Mouse (Mus musculus) left cerebral cortex, adult 2 months (tissue): Measurements from ENCODE around the gene Clpp. TPM values are rescaled to one million over a fixed set of nuclear protein-coding genes. Genes with fewer than 3 reads are reported as not detected.

Experiments used
- DNase-seq, 2 experiments: peaks; one replicate each; pipeline ENCODE4 v3.0.0; 2021 to 2022; ENCODE audit warnings: low spot score in 2 of 2, mixed read lengths in 1 of 2; ENCODE audit errors: extremely low spot score in 1 of 2
- H3K27ac ChIP-seq: fragments of 200-600 bp; 2 replicates; pipeline ENCODE4 v1.8.1; 2022
- H3K4me3 ChIP-seq: fragments of 200-600 bp; 2 replicates; pipeline ENCODE4 v1.8.1; 2022
- CTCF ChIP-seq: fragments of 200-600 bp; IDR thresholded peaks from 2 replicates; pipeline ENCODE4 v1.8.1; 2022; ENCODE audit warnings: antibody characterized with exemption, mild to moderate bottlenecking, moderate library complexity
- intact Hi-C: fragments of 180-260 bp; cut with DNase I; formaldehyde crosslinking; loops from one replicate; pipeline ENCODE4 v1.15.1; 2025
- total RNA-seq, 2 experiments: library from RNA; stranded (reverse); gene quantifications; 2 replicates each; pipeline ENCODE4 v1.2.3; 2021

Gene Clpp
- total RNA-seq, 2 experiments from 2014 or later, result 62.4 to 64.7 TPM

- H3K27ac ChIP-seq, result peak overlapping the region; percentile 89
- intact Hi-C loops, result loop anchor here (1.0 to 2.0 kb wide), 2 partner anchors 27 to 42 kb away; partner anchors contain the start of gene Clpp
- no peak overlapping the region for H3K4me3 ChIP-seq
Measured at GRCm38 (mm10) chr17:57032854-57033253, 42.7 kb downstream of the Clpp start.

GRCm38 (mm10) chr17:57038978-57039377 is 48.9 kb downstream of the Clpp start:
- H3K4me3 ChIP-seq, result no peak overlapping the region
- intact Hi-C loops, result no loop called here
- no peak overlapping the region for H3K27ac ChIP-seq
- TF ChIP-seq CTCF, result peak; percentile 17
- DNase-seq, result no peak

More at GRCm38 (mm10) chr17:57032854-57033253, 42.7 kb downstream of the Clpp start:
- no peak for TF ChIP-seq CTCF
- no peak for DNase-seq

- intact Hi-C loops, result no loop called here
- no peak for TF ChIP-seq CTCF
- Histone ChIP-seq H3K27ac (no peak within 1 kb of the TSS), H3K4me3 (no peak within 1 kb of the TSS)
- DNase-seq, result no peak
Measured at GRCm38 (mm10) chr17:57041554-57041953, 51.4 kb downstream of the Clpp start, which contains the start of gene Slc25a41. Gene Slc25a41 (minus strand): TSS chr17:57041654.

Other genes starting within 250 kb of the Clpp start
- 1 to 10 TPM; 4.1 to 4.5 TPM for gene Nrtn, start 232.8 kb upstream of the Clpp start, total RNA-seq
- gene Dus3l, start 225.5 kb upstream of the Clpp start, total RNA-seq, result 10 to 100 TPM; 69.0 to 73.5 TPM
- gene Prr22, start 220.1 kb upstream of the Clpp start, total RNA-seq, result 1 to 10 TPM; 1.3 to 2.6 TPM
- 1 to 10 TPM; 2.2 to 3.5 TPM for gene Rfx2, start 159.3 kb upstream of the Clpp start, total RNA-seq
- gene Acsbg2, start 115.9 kb upstream of the Clpp start, total RNA-seq, result not detected
- gene 1700061G19Rik, start 114.8 kb upstream of the Clpp start, total RNA-seq, result not detected
- 10 to 100 TPM; 80.8 to 87.6 TPM for gene Mllt1, start 54.9 kb upstream of the Clpp start, total RNA-seq
- gene Acer1, start 8.2 kb upstream of the Clpp start, total RNA-seq, result not detected
- 10 to 100 TPM; 22.8 to 26.9 TPM for gene Alkbh7, start 7.0 kb downstream of the Clpp start, total RNA-seq
- gene Pspn, start 9.7 kb downstream of the Clpp start, total RNA-seq, result not detected
- gene Gtf2f1, start 21.0 kb downstream of the Clpp start, total RNA-seq, result 10 to 100 TPM; 61.0 to 61.2 TPM
- under 1 TPM in 1 of 2 experiments, not detected in 1; 0.49 TPM for gene Gm17949, start 21.2 kb downstream of the Clpp start, total RNA-seq
- gene Khsrp, start 41.2 kb downstream of the Clpp start, total RNA-seq, result 100 to 1,000 TPM; 107 to 110 TPM
- gene Slc25a41, start 51.3 kb downstream of the Clpp start, total RNA-seq, result not detected
- gene Crb3, start 68.8 kb downstream of the Clpp start, total RNA-seq, result under 1 TPM in 1 of 2 experiments, not detected in 1; 0.77 TPM
- gene Slc25a23, start 69.6 kb downstream of the Clpp start, total RNA-seq, result 100 to 1,000 TPM; 322 to 366 TPM
- gene Dennd1c, start 88.2 kb downstream of the Clpp start, total RNA-seq, result 1 to 10 TPM; 1.0 to 1.5 TPM
- 100 to 1,000 TPM; 584 to 587 TPM for gene Tubb4a, start 97.5 kb downstream of the Clpp start, total RNA-seq
- under 1 TPM; 0.27 to 0.44 TPM for gene Tnfsf9, start 115.0 kb downstream of the Clpp start, total RNA-seq
- under 1 TPM in 1 of 2 experiments, not detected in 1; 0.58 TPM for gene Cd70, start 159.5 kb downstream of the Clpp start, total RNA-seq
- gene Tnfsf14, start 203.9 kb downstream of the Clpp start, total RNA-seq, result not detected
- gene C3, start 237.8 kb downstream of the Clpp start, total RNA-seq, result under 1 TPM; 0.29 to 0.42 TPM